Mouse (Mus musculus) mouse trophoblast stem cell (cell line): Measurements from ENCODE around the gene Mut.

Source experiments
- in situ Hi-C, 2 experiments: fragments of 300-500 bp; cut with MseI, MboI; formaldehyde crosslinking; loops; 2 replicates in 1 of 2; 3 replicates in 1 of 2; pipeline ENCODE4 v1.15.1; 2025

Gene Mut

DNA sequence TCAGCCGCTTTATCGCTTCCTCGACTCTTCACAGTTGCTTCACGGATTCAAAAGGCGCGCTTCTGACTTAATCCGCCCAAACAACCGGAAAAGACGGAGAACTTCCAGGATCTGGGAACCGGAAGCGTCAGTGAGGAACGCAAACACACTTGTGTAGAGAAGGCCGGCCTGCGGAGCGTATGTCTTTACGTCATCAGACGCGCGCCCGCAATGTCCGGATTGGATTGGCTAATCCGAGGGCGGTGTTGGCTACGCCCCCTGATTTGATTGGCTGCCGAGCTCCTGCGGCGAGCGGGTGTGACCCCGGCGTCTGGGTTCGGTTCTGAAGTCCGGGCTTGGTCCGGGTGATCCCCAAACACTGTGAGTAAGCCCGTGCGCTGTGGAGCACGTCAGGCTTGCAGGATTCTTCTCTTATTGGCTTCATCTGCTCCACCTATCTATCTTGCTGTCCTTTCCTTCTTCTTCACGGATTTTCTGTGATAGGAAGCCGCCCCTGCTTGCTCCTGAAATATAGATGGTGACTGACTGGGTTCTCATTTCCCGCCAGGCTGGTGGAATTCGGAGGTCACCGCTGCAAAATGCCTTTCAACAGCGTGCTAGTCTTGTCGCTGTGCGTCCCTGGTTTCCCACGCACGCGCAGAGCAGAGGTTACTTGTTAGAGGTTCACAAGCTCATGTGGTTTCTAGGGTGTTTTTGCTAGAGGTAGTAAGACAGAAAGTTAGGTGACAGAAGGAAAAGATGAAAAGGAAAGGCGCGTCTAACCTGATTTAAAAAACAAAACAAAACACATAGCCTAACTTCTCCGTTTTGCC, at the start of gene Mut, which contains the start of gene Cenpq:
Mut (plus strand) TSS at position 266 of the 812 bp plus-strand sequence.
Cenpq (minus strand) TSS at position 628 of the 812 bp plus-strand sequence.
- in situ Hi-C loops = no loop called here

DNA sequence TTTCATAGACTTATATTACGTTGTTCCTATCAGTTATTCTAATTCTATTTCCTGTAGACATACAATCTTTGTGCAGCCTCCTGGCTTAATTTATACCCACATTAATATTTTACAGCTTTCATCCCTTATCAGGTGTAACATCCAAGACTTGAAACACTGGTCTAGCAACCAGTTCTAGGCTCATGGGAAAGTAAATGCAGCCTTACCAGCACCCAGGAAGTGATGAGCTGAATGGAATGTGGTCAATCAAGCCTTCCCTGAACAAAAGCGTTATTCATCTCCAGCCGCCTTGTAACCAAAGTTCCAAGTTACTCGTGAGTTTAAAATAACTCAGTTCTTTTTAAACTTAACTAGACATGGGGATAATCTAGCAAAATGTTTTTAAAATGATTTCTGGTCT, 49.3 kb upstream of the Mut start:
- in situ Hi-C loops = no loop called here

DNA sequence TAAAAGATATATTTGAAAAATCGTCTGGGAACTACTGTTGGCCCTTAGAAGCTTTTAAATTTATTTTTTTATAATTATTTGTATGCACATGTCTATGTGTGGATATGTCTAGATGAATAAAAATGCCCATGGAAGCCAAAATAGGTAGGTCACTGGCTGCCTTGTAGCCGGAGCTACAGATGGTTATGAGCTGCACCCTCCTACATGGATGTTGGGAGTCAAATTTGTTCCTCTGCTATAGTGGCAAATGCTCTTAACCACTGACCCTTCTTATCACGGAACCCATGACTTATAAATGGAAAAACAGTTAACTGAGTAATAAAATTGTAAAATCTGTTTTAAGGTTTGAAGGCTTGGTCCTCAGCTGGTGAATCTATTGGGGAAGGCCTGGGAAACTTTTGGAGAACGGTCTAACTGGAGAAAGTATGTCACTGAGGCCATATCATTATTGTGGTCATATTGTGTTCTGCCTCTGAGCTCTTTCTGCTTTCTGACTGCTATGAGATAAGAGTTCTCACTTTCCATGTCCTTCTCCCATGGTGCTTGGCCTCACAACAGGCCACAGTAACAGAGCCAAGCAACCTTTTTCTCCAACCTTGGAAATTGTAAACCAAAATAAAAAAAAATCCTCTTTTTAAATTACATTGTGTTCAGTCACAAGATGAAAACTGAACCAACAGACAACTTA, 46.5 kb upstream of the Mut start:
- in situ Hi-C loops = no loop called here

DNA sequence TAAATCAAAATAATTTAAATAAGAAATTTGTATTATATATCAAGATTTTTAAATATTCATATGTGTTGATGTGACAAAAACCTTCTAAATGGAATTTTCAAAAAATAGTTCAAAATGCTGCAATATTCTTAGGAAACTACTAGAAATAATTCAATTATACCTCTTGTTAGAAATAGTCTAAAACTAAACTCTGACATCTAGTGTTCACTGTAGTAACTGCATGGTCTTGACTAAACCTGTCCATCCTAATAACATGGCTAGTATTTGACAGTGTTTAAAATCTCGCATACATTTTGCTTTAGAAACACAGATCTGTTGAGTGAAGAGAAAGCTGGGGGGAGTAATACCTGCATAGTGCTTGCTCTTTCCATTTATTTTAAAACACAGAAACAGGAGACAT, 37.6 kb upstream of the Mut start:
- in situ Hi-C loops = loop anchor here (5.0 kb wide), 1 partner anchor 60 kb away; no protein-coding TSS in a partner anchor

DNA sequence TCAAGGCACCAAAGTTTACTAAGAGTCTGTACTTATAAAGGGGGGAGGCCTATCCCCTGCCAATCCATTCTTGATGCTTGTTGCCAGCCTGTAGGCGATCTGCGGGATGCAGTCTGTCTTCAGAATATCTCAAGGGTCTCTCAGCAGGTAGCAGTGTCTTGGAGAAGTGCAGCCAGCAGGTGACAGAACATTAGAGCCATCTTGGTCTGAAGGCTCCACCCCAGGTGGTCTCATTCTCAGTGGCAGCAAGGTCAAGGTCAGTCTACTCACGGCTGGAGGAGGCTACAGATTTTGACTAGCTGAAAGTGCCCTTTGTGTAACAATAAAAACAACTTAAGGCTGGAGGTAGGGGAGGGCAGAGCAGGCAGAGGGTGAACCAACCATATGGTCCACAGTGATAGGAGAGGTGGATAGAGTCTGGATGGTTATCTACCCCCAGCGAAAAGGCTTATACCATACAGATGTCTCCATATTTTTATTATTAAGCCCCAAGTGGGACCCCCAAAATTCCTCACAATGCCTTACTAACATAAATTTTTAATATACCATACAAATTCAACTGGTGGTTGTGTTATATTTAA, 34.6 kb upstream of the Mut start:
- in situ Hi-C loops = loop anchor here (5.0 kb wide), 1 partner anchor 63 kb away; no protein-coding TSS in a partner anchor

DNA sequence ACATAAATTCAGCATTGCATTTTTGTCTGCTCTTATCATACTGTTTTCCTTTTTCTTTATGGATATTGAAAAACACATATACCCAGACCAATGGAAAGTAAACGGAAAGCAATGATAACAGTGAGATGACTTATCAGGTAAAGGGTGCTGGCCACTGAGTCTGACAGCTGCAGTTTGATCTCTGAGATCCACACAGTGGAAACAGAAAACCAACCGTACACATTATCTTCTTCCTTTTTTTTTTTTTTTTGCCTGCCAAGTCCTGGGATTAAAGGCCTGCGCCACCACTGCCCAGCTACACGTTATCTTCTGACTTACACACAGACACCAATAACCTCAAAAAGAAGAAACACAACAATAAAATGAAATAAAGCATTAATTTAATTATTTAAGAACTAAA, 31.1 kb upstream of the Mut start:
- in situ Hi-C loops = no loop called here

DNA sequence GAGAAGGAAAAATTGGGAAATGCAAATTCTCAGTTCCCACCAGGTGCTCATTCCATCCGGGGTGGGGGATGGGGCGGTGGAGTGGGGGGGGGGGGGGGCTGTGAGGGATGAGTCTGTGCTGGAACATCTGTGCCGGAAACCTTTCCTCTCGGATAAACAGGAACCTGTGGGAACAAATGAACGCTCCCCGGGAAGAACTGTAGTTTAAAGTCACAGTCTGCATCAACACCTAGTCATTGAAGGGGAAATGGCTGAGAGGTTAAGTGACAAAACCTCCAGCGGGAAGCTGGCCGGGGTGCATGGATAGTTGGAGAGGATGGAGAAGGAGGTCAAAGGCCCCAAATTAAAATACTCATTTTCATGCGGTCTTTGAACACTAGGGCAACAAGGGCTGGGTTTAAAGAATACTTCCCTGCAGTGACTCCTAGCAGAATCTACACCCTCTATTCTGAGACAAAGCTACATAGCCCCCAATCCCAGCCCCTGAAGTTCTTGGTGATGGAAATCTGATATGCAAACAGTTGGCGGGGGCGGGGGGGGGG, 30.4 kb upstream of the Mut start:
- in situ Hi-C loops = no loop called here

DNA sequence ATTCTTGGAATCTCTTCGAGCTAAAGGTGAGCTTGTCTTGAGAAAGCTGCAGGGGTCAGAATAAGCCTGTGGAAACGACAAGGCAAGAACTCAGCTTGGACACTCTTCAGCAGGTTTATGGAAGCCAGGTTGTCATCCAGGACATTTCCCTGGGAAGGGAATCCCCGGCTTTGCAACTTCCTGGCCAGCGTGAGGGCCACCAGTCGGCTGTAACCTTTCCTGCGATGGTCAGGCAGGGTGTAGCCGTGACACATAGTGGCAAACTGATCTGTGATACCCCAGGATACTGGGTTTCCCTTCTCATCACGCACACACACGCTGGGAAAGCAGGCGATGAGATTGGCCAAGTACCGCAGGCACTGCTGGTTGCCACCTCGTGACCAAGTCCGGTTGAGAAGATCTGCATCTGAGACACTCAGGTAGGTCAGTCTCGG, 29.7 kb upstream of the Mut start:
- in situ Hi-C loops = no loop called here

DNA sequence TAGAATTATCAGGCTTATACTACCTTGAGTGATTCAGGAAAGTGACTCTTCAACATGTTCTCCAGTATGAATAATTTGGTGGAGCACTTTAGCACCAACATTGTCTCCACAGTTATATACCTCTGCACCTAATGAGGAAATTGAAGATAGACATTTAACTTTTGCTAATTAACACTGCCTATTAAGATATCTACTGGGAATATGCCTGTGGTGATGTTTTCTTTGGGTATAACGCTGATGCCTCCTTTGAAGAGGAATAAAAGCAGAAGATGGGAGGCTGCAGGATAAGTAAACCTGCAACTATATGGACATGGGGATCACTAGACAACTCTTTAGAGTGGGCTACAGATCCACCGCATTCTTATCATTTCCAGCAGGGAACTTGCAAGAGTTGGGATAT, 20.2 kb upstream of the Mut start, which contains the start of gene Glyatl3:
Glyatl3 (minus strand) TSS at position 101 of the 400 bp plus-strand sequence.
- in situ Hi-C loops = no loop called here

DNA sequence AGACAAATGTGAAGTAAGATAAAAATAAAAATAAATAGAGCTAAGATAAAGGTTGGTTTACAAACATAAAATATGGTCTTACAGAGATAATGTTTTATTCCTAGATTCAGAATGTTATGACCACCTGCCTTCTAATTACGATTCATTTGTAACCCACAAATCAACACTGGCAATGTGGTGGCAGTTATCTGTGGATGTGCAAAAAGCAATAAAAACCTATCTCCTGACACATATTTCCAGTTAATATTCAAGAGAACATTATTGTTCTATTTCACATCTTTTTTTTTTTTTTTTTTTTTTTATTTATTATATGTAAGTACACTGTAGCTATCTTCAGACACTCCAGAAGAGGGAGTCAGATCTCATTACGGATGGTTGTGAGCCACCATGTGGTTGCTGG, 19.0 kb upstream of the Mut start:
- in situ Hi-C loops = no loop called here

DNA sequence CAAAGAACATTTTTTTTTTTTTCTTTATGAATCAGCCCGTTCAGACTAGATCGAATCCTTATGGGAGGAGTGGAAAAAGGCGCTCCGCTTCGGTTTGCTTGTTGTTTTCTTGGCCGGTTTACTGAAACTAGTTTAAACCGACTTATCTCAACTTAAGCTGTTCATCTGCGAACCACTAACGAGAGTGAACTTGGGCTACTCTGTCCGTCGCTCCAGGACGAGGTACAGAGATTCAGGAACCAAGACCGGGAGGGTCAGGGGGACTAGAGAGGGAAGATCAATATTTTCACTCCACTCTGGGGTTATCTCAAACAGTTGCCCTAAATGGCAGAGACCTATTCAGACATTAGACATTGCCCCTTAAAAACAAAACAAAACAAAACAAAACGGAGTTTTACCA, 500 bp upstream of the Mut start:
- in situ Hi-C loops = no loop called here

DNA sequence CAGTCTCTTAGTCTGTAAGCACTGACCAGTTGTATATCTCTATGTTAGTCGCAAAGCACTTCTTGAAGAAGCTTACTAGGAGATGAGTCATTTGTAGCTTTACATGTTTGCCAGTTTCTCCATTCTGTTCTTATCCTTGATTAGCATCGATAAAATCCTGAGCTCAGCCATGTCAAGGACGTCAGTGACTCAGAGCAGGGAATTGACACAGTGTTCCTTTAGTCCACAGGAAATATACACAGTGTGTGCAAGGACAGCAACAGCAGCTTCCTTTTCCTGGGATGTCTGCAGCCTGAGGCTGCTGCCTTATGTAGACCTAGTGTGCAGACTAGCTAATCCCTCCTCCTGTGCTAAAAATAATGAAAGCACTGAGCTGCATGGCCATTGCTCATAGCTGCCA, 14.0 kb downstream of the Mut start:
- in situ Hi-C loops = no loop called here

DNA sequence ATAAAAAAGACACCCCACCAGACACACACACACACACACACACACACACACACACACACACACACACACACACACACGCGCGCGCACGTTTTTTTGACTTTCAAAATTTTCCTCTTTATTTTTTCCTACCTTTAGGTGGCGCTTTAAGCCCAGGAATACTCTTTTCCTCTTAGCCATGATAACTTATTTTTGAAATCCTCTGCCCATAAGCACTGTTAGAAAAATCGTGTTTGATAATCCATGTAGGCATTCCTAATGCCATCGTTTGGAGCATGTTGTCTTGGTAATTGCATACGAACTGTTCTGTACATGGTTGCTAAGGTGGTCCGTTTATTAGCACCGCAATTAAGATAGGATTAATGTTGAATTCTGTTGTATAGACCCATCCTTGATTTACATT, 43.4 kb downstream of the Mut start:
- in situ Hi-C loops = no loop called here

DNA sequence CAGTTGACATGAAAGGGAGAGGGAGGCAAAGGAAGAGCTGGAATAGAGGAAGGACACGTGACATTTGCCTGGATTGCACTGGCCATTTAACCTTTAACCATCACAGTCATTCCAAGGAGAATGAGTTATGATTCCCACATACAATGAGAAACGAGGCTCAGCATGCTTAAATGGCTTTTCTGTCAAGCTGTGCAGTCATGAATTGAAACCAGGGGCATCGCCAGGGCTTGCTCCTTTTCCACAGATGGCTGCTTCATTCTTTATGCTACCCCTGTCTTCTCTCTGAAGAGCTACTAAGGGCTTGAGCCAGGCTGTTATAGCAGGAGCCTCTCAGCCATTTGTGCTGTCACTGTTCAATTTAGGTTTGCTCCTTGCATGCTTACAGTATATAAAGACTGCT, 57.6 kb downstream of the Mut start:
- in situ Hi-C loops = no loop called here
